Mouse (Mus musculus) Patski (cell line): ENCODE results near the gene Ust. TPM values are rescaled to one million over a fixed set of nuclear protein-coding genes. Genes with fewer than 3 reads are reported as not detected.

Experiments
- ATAC-seq: fragments of 100-300 bp; one replicate; pipeline ENCODE4 v1.8.0; 2021
- CTCF ChIA-PET: fragments of 350-600 bp; sonication (Branson Sonifier 250); formaldehyde crosslinking; loops from one replicate; lab custom pipeline; 2022; ENCODE audit warnings: inconsistent platforms; lab: Charles Lee
- POLR2A ChIA-PET: fragments of 350-600 bp; sonication (Branson Sonifier 250); formaldehyde crosslinking; loops from one replicate; lab custom pipeline; 2022; ENCODE audit warnings: antibody characterized with exemption, inconsistent platforms; lab: Charles Lee
- DNase-seq: peaks from one replicate; pipeline ENCODE4 v3.0.0-alpha.2; 2011; ENCODE audit warnings: low read depth, low spot score
- H3K27me3 ChIP-seq: fragments of 371-371 bp; one replicate; pipeline ENCODE4 v1.5.1; 2021
- CTCF ChIP-seq: fragments of 100-300 bp; IDR thresholded peaks from one replicate; pipeline ENCODE4 v1.5.1; 2021
- in situ Hi-C: fragments of 300-500 bp; cut with MboI; formaldehyde crosslinking; loops from 3 replicates; pipeline ENCODE4 v1.11.1; 2018; ENCODE audit warnings: low pct_unique_long_range_greater_than_20kb, mixed read lengths
- polyA plus RNA-seq: library from polyadenylated mRNA; unstranded; gene quantifications from one replicate; pipeline ENCODE4 v1.2.3, GENCODE M21; 2021

Ust gene
- polyA plus RNA-seq, 1 experiment from 2014 or later = 4.7 TPM

DNA sequence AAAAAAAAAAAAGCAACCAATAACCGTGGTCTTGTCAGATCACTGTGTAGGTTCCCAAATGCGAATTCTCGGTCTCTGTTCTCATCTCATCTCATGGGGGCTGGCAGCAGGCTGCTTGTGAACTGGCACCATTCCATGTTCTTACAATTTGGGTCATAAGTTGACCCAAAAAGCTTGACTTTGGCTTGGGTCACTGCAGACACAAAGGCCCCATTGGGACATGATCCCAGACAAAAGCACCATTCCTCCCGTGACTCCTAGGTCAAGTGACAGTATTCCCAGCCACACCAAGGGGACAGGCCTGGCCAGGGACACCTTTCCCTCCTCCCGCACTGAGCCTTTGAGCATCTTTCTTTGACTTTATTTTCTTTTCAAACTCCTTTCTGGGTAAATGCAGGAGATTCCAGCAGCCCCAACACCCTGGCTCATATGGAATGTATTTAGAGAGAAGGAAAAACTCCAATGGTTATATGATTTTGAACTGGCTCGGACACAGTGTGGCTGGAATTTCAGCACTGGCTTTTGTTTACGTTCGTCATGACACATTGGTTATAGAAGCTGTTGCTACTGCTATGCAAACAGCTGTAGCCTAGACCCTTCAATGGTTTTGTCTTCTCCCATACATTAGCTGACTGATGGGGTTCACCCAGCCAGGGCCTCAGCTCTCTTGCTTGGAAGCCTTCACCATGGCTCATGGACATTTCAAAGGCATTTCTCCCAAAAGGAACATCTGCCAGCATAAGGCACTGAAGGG, 285.3 kb downstream of the Ust start:
- CTCF ChIA-PET = interaction anchor here (1.1 kb wide), 1 partner anchor 24 kb away, joined by 3 read pairs; no protein-coding TSS in a partner anchor
- in situ Hi-C loops = no loop called here
- DNase-seq (no peak), ATAC-seq (no peak)
- H3K27me3 ChIP-seq = no peaks in the 10 kb centered on the region
- POLR2A ChIA-PET = interaction anchor here (0.7 kb wide), 1 partner anchor 12 kb away, joined by 4 read pairs; no protein-coding TSS in a partner anchor
- TF ChIP-seq CTCF = no peak

DNA sequence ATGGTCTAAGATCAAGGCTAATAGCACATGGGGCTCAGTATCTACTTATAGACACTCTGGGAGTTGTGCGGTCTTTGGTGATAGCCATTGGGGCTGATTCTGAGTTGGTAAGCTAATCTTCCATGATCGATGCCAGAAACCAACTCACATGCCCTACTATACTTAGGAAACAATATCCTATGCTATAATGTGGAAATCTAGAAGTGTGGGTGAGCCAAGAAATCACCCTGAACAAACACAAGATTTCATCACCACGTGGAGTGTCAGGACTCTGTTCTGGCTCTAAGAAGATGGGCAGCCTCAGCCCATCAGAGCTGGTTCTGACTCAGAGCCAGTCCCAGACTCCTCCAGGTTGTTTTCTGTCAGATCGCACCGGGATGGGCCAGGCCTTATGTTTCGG, 286.1 kb downstream of the Ust start:
- POLR2A ChIA-PET = interaction anchor here (0.7 kb wide), 1 partner anchor 12 kb away, joined by 4 read pairs; no protein-coding TSS in a partner anchor
- CTCF ChIA-PET = interaction anchor here (1.1 kb wide), 1 partner anchor 23 kb away, joined by 3 read pairs; no protein-coding TSS in a partner anchor
- ATAC-seq (no peak), DNase-seq (no peak)
- in situ Hi-C loops = no loop called here
- no peak for TF ChIP-seq CTCF
- no peaks in the 10 kb centered on the region for H3K27me3 ChIP-seq

DNA sequence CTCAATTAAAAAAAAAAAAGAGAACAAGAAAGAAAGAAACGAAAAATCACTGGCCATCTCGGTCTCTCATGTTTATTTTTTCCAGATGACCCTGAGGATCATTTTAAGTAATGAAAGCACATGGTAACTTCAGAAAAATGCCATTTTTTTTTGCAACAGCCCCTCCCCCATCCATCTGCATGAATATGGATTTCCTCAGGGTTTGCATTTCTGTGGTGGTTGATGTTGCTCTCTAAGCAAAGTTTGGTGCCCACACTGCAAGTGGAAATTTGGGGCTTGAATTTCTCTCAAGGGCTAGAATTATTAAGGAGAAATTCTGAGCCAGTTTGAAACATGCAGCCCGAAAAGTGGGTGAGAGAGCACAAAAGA, 290.3 kb downstream of the Ust start:
- POLR2A ChIA-PET = no interaction called here
- no peak for DNase-seq
- in situ Hi-C loops = no loop called here
- no peak for ATAC-seq
- TF ChIP-seq CTCF = no peak
- H3K27me3 ChIP-seq = no peaks in the 10 kb centered on the region
- CTCF ChIA-PET = no interaction called here

DNA sequence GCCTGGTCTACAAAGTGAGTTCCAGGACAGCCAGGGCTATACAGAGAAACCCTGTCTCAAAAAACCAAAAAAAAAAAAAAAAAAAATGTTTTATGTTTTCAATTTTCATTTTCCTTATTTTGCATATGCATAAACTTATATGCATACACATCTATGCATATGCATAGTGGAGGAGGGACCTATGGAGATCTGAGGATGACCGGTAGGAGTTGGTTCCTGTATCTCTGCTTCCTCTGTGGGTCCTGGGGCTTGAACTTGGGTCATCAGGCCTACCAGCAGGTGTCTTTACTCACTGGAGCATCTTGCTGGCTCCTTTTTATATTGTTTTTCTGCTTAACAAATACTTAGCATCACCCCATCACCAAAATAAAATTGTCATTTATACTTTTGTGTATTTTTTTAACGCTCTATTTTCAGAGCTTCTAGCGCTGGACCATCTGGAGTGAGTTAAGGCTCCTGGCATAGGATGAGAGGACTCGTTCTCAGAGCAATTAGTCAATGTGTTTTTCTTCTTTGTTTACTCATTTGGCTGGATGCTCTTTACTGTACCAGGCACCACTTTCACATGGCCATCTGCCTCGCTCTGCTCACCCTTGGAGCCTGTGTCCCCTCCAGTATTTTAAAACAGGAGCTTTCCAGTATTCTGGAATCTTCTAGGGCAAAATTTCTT, 290.8 kb downstream of the Ust start:
- in situ Hi-C loops = no loop called here
- CTCF ChIA-PET = no interaction called here

DNA sequence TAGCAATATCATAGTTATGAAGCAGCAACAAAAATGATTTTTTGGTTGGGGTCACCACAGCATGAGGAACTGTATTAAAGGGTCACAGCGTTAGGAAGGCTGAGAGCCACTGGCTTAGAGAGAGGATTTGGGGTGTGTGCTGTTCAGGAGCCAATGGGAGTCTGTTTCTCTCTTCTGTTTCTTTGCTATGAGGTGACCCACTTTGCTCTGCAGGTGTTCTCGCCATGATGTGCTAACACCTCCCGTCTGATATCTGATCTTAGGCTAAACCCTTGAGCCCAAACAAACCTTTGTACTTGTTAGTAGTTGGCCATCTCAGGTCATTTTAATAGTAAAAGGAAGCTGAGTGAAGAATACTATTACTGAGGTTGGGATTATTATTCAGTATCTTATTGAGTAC, 292.0 kb downstream of the Ust start:
- ChIA-PET CTCF (no interaction called here), POLR2A (no interaction called here)
- DNase-seq (no peak), ATAC-seq (no peak)
- TF ChIP-seq CTCF = no peak
- H3K27me3 ChIP-seq = no peaks in the 10 kb centered on the region
- in situ Hi-C loops = no loop called here

More for the DNA sequence above, 290.8 kb downstream of the Ust start:
- POLR2A ChIA-PET = no interaction called here
- ATAC-seq (no peak), DNase-seq (no peak)
- H3K27me3 ChIP-seq = no peaks in the 10 kb centered on the region
- TF ChIP-seq CTCF = no peak

- no peak for TF ChIP-seq CTCF
- in situ Hi-C loops = no loop called here
- ATAC-seq = no peak
- ChIA-PET CTCF (no interaction called here), POLR2A (interaction anchor here (0.6 kb wide), 1 partner anchor 246 kb away, joined by 3 read pairs; no protein-coding TSS in a partner anchor)
- no peaks in the 10 kb centered on the region for H3K27me3 ChIP-seq
- DNase-seq = no peak
These were observed 294.0 kb downstream of the Ust start for GRCm38 (mm10) chr10:8224641-8225040.

DNA sequence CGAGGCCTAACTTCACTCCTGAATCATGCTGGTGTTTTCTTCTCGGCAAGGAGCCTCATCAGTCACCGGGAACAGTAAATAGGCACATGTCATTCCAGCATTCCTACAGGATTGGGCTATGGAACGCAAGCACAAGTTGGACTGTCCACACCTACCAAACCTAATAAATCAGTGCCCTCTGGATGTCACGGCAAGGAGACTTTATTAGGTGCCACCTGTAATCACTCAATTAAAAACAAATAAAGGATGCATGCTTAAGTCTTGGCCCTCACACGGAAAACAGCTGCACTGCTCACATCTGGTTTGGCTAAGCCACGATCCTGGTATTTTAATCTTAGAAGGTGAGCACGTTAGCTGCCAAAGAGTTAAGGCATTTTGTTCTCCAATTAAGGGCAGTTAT, 294.6 kb downstream of the Ust start:
- DNase-seq (no peak), ATAC-seq (no peak)
- no peak for TF ChIP-seq CTCF
- ChIA-PET CTCF (no interaction called here), POLR2A (interaction anchor here (0.6 kb wide), 1 partner anchor 245 kb away, joined by 3 read pairs; no protein-coding TSS in a partner anchor)
- in situ Hi-C loops = no loop called here
- no peaks in the 10 kb centered on the region for H3K27me3 ChIP-seq

DNA sequence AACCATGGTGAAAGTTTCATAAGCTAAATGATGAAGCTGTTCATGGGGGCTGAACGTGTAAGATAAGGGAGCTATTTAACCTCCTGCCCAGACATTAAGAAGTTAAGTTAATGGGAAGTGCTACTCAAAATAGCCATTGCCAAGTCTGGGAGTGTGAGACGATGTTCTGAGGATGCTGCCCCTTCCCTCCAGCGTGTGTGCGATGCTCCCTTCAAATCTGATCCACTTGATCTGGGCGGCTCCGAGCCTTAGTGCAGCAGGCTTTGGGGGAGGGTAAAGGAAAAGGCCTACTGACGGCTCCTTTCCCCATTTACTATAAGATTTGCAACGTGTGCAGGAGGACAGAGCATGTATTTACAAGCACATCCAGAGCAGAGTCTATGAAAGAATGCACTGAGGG, 301.7 kb downstream of the Ust start:
- DNase-seq (no peak), ATAC-seq (no peak)
- ChIA-PET CTCF (no interaction called here), POLR2A (no interaction called here)
- in situ Hi-C loops = no loop called here
- no peak for TF ChIP-seq CTCF
- no peaks in the 10 kb centered on the region for H3K27me3 ChIP-seq

DNA sequence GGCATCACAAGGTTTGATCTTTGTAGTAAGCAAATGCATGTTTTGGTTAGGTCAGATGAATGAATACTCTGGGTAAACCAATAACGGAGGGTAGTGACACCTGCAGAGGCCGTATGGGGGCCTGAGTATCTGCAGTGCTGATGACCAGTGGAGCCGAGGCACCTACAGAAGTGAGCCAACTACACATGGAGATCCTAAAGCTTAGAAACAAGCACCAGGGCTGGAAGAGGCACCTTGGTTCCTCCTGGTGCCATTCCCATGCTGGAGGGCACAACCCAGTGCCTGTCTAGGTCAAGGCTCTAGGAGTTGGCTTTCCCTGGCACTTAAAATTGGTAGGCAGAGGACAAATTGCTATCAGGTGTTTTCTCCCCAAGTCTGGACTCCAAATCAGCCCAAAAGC, 303.4 kb downstream of the Ust start:
- no peaks in the 10 kb centered on the region for H3K27me3 ChIP-seq
- POLR2A ChIA-PET = no interaction called here
- DNase-seq = no peak
- in situ Hi-C loops = no loop called here
- no peak for ATAC-seq
- CTCF ChIA-PET = no interaction called here
- TF ChIP-seq CTCF = no peak

GRCm38 (mm10) chr10:8213906-8214421, 304.7 kb downstream of the Ust start:
- ChIA-PET CTCF (no interaction called here), POLR2A (no interaction called here)
- no peak for TF ChIP-seq CTCF

More at GRCm38 (mm10) chr10:8213906-8214421, 304.7 kb downstream of the Ust start:
- ATAC-seq = no peak
- in situ Hi-C loops = no loop called here
- no peak for DNase-seq
- no peaks in the 10 kb centered on the region for H3K27me3 ChIP-seq
